Mouse (Mus musculus): Measurements from ENCODE around the gene Krt8.

- TF ChIP-seq GATA1 (IDR thresholded peaks at IDR 0.05; ENCODE audit: low read length) (no peak), TAL1 (IDR thresholded peaks at IDR 0.05; ENCODE audit: low read length) (no peak)
These were observed 1.0 kb upstream of the Krt8 start for GRCm38 (mm10) chr15:102005290-102005689.
